Mouse (Mus musculus) heart, postnatal 0 days (tissue): ENCODE results near the gene Pepd.

Experiments
- CTCF ChIP-seq: IDR thresholded peaks from 2 replicates; pipeline ENCODE4 v1.5.1; 2016; ENCODE audit warnings: antibody characterized with exemption, control low read depth, low read depth
- EP300 ChIP-seq: IDR thresholded peaks from 2 replicates; pipeline ENCODE4 v1.6.1; 2016; ENCODE audit warnings: antibody characterized with exemption, low read depth

DNA sequence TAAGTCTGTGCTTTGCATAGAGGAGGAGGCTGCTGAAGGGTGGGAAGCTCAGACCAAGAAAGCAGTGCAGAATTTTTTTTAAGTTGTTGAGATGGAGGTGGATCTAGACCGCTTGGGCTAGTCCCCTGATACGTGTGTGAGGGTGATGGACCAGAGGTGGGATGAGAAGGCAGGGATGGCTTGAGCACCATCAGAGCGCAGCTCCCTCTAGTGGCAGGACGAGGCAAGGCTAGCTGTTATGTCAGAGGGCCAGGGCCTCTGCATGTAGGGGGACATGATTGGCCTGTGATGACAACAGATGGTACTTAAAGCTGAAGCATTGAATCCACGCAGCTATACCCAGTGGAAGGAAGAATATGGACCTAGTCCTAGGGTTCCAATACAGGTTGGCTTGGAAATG is 7.6 kb downstream of the Pepd start:
- TF ChIP-seq CTCF: peak; percentile 51
- no peak for TF ChIP-seq EP300
